Mouse (Mus musculus): Measurements from ENCODE around the gene Jpt1. TPM values are rescaled to one million over a fixed set of nuclear protein-coding genes. Genes with fewer than 3 reads are reported as not detected.

Gene Jpt1
- polyA plus RNA-seq, 1 experiment from 2014 or later, result 1,597 TPM

DNA sequence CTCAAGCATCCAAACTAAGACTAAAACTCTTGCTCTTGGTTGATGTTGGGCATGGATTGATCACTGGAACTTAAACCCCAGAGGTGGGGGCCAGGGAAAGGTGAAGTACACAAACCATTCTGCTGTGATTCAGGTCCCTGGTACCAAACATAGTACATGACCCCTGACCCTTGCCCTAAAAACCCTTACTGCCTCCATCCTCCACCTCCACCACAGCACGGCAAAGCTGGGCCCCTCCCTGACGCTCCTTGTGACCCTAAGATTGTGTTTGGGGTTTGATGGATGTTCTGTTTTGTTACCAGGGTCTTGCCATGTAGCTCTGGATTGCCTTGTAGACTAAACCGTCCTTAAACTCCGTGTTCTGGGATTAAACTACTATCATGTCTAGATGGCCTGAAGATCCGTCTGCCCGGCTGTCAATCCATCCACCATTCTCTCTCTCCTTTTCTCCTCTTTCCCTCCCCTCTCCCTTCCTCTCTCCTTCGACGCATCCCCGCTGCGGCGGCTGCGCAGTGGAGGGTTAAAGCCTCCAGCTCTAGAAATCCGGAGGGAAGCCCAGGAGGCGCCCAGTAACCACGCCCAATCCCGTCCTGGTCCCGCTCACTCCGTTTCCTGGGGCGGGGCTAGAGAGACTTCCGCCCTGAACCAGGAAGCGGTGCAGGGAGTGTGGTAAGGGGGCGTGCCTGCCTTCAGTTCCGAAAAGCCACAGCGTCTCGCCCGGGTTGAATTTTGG lies 39.0 kb downstream of the Jpt1 start, which contains the start of gene Armc7:
TSS of gene Armc7 (plus strand) at position 643 of the 733 bp plus-strand sequence.
- WGBS, result 2% methylated on average over 26 of the region's 26 CpGs
- peak within 1 kb of the TSS; percentile 93 for H3K4me3 ChIP-seq (ENCODE audit: low read depth, low read length)
- peak within 1 kb of the TSS; percentile 82 for H3K27ac ChIP-seq (ENCODE audit: low read length)
- ATAC-seq, result peak; percentile 97
- H3K9ac ChIP-seq (ENCODE audit: low read depth, low read length), result peak within 1 kb of the TSS; percentile 75
- H3K4me2 ChIP-seq (ENCODE audit: low read length), result peak within 1 kb of the TSS; percentile 96
- H3K4me1 ChIP-seq (ENCODE audit: control insufficient read depth, insufficient read depth, low read length), result peaks cover 27% of the 10 kb centered on the region
- H3K36me3 ChIP-seq (ENCODE audit: control insufficient read depth, insufficient read depth, low read length), result no peaks in the 10 kb centered on the region
- no peaks in the 10 kb centered on the region for H3K9me3 ChIP-seq (replicated peaks; ENCODE audit: control insufficient read depth, low read length, poor library complexity, severe bottlenecking)
- H3K27me3 ChIP-seq (ENCODE audit: control insufficient read depth, insufficient read depth, low read depth, low read length), result no peaks in the 10 kb centered on the region

GRCm38 (mm10) chr11:115473626-115474275 lies 40.4 kb downstream of the Jpt1 start:
- H3K9ac ChIP-seq (ENCODE audit: low read depth, low read length), result no peak overlapping the region
- H3K9me3 ChIP-seq (replicated peaks; ENCODE audit: control insufficient read depth, low read length, poor library complexity, severe bottlenecking), result no peaks in the 10 kb centered on the region
- H3K4me3 ChIP-seq (ENCODE audit: low read depth, low read length), result no peak overlapping the region
- H3K27ac ChIP-seq (ENCODE audit: low read length), result no peak overlapping the region
- H3K4me1 ChIP-seq (ENCODE audit: control insufficient read depth, insufficient read depth, low read length), result peaks cover 27% of the 10 kb centered on the region
- H3K4me2 ChIP-seq (ENCODE audit: low read length), result no peak overlapping the region
- no peaks in the 10 kb centered on the region for H3K27me3 ChIP-seq (ENCODE audit: control insufficient read depth, insufficient read depth, low read depth, low read length)
- ATAC-seq, result no peak; the same call in 1 of the 2 replicates
- WGBS, result 25% methylated on average over 15 of the region's 15 CpGs
- no peaks in the 10 kb centered on the region for H3K36me3 ChIP-seq (ENCODE audit: control insufficient read depth, insufficient read depth, low read length)

DNA sequence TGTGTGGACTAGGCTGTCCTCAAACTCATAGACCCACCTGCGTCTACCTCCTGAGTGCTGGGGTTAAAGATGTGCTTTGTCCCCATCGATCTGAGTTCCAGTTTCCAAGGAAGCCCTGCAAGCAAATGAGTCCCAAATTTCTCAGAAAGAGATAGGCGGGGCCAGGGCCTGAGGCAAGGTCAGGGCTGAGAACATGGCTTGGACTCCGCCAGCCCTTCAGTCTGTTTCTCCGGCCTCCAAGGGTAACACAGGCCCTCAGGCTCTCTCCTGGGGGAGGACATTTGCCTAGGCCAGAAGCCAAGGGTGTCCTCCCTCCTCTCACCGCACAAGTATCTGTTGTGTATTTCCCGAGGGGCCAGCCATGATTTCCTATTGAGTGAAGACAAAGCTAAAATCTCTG lies 42.0 kb downstream of the Jpt1 start:
- no peak overlapping the region for H3K9ac ChIP-seq (ENCODE audit: low read depth, low read length)
- no peak overlapping the region for H3K27ac ChIP-seq (ENCODE audit: low read length)
- H3K4me3 ChIP-seq (ENCODE audit: low read depth, low read length), result no peak overlapping the region
- peaks cover 24% of the 10 kb centered on the region for H3K4me1 ChIP-seq (ENCODE audit: control insufficient read depth, insufficient read depth, low read length)
- H3K9me3 ChIP-seq (replicated peaks; ENCODE audit: control insufficient read depth, low read length, poor library complexity, severe bottlenecking), result no peaks in the 10 kb centered on the region
- no peak overlapping the region for H3K4me2 ChIP-seq (ENCODE audit: low read length)
- H3K36me3 ChIP-seq (ENCODE audit: control insufficient read depth, insufficient read depth, low read length), result no peaks in the 10 kb centered on the region
- ATAC-seq, result no peak
- 85% methylated on average over 7 of the region's 7 CpGs for WGBS
- H3K27me3 ChIP-seq (ENCODE audit: control insufficient read depth, insufficient read depth, low read depth, low read length), result no peaks in the 10 kb centered on the region

DNA sequence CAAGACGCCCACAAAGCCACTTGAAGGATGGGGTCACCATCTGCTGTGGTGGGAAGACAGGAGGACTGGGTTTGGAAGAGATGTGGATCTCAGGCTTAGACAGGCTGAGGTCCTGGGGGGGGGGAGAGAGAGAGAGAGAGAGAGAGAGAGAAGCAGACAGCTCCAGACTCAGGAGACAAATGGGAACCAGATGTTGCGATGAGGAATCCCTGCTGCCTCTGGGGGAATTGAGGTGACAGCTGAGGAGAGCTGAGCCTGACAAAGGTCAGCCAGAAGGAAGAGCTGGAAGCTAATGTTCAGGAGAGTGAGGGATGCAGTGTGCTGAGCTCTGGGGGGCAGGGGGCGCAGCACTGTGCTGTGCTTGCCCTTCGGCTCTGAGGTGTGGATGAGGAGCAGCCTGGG lies 47.0 kb downstream of the Jpt1 start:
- Histone ChIP-seq H3K36me3 (ENCODE audit: control insufficient read depth, insufficient read depth, low read length) (no peaks in the 10 kb centered on the region), H3K9ac (ENCODE audit: low read depth, low read length) (0 out of 2 replicates have a peak overlapping the region, but pooled peaks have one; percentile 14), H3K4me3 (ENCODE audit: low read depth, low read length) (no peak overlapping the region), H3K4me1 (ENCODE audit: control insufficient read depth, insufficient read depth, low read length) (no peaks in the 10 kb centered on the region), H3K27ac (ENCODE audit: low read length) (no peak overlapping the region), H3K27me3 (ENCODE audit: control insufficient read depth, insufficient read depth, low read depth, low read length) (no peaks in the 10 kb centered on the region), H3K9me3 (replicated peaks; ENCODE audit: control insufficient read depth, low read length, poor library complexity, severe bottlenecking) (no peaks in the 10 kb centered on the region), H3K4me2 (ENCODE audit: low read length) (no peak overlapping the region)
- 52% methylated on average over 4 of the region's 4 CpGs for WGBS
- ATAC-seq, result no peak

GRCm38 (mm10) chr11:115464851-115465250 lies 49.3 kb downstream of the Jpt1 start:
- no peak overlapping the region for H3K4me2 ChIP-seq (ENCODE audit: low read length)
- no peak overlapping the region for H3K9ac ChIP-seq (ENCODE audit: low read depth, low read length)
- ATAC-seq, result no peak
- H3K9me3 ChIP-seq (replicated peaks; ENCODE audit: control insufficient read depth, low read length, poor library complexity, severe bottlenecking), result no peaks in the 10 kb centered on the region
- no peaks in the 10 kb centered on the region for H3K36me3 ChIP-seq (ENCODE audit: control insufficient read depth, insufficient read depth, low read length)
- no peak overlapping the region for H3K4me3 ChIP-seq (ENCODE audit: low read depth, low read length)
- H3K27me3 ChIP-seq (ENCODE audit: control insufficient read depth, insufficient read depth, low read depth, low read length), result no peaks in the 10 kb centered on the region
- WGBS, result 91% methylated on average over 8 of the region's 8 CpGs
- no peaks in the 10 kb centered on the region for H3K4me1 ChIP-seq (ENCODE audit: control insufficient read depth, insufficient read depth, low read length)
- H3K27ac ChIP-seq (ENCODE audit: low read length), result no peak overlapping the region

DNA sequence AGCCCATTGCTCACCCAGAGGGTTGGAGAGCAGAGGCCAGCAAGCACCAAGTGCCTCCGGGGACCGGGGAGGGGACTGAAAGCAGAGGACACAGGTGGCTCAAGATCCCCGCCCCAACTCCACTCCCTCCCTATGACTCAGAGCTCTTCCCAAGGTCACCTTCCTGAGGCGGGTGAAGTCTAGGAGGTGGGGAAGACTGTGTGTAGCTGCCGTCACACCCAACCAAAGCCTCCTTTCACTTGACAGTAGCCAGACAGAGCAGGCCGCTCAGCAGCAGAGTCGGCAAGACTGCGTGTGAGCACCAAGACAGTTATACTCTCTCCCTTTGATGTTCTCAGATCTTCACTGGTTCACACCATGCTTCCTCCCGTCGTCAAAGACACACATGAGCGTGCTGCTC lies 50.8 kb downstream of the Jpt1 start:
- no peak overlapping the region for H3K9ac ChIP-seq (ENCODE audit: low read depth, low read length)
- H3K27ac ChIP-seq (ENCODE audit: low read length), result no peak overlapping the region
- ATAC-seq, result no peak
- no peaks in the 10 kb centered on the region for H3K27me3 ChIP-seq (ENCODE audit: control insufficient read depth, insufficient read depth, low read depth, low read length)
- H3K4me1 ChIP-seq (ENCODE audit: control insufficient read depth, insufficient read depth, low read length), result no peaks in the 10 kb centered on the region
- no peak overlapping the region for H3K4me3 ChIP-seq (ENCODE audit: low read depth, low read length)
- no peaks in the 10 kb centered on the region for H3K9me3 ChIP-seq (replicated peaks; ENCODE audit: control insufficient read depth, low read length, poor library complexity, severe bottlenecking)
- no peaks in the 10 kb centered on the region for H3K36me3 ChIP-seq (ENCODE audit: control insufficient read depth, insufficient read depth, low read length)
- 75% methylated on average over 10 of the region's 11 CpGs for WGBS
- no peak overlapping the region for H3K4me2 ChIP-seq (ENCODE audit: low read length)

- no peak within 1 kb of the TSS for H3K9ac ChIP-seq (ENCODE audit: low read depth, low read length)
- ATAC-seq, result no peak
- no peaks in the 10 kb centered on the region for H3K36me3 ChIP-seq (ENCODE audit: control insufficient read depth, insufficient read depth, low read length)
Observed at GRCm38 (mm10) chr11:115462243-115462891, 51.8 kb downstream of the Jpt1 start, which contains the start of gene Slc16a5. TSS of gene Slc16a5 (plus strand) at chr11:115462474.

DNA sequence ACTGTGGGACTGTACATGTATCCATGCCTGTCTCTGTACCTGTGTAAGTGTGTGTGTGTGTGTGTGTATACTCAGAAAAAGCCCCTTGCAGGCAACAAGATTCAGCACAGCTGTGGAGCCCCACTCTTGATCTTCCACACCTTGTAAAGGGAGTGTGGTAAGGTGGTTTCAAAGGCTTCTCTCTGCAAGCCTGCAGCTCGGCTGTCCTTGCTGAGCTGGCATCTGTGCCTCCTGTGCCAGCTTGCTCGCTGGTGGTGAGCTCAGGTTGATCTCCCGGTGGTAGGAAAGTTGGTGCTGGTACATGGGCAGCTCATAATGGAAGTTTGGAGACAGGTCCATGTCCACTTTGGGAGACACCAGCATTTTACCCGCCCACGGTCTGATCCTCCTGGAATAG lies 52.3 kb downstream of the Jpt1 start:
- H3K27me3 ChIP-seq (ENCODE audit: control insufficient read depth, insufficient read depth, low read depth, low read length), result no peaks in the 10 kb centered on the region
- no peak overlapping the region for H3K27ac ChIP-seq (ENCODE audit: low read length)
- H3K4me1 ChIP-seq (ENCODE audit: control insufficient read depth, insufficient read depth, low read length), result no peaks in the 10 kb centered on the region
- H3K9me3 ChIP-seq (replicated peaks; ENCODE audit: control insufficient read depth, low read length, poor library complexity, severe bottlenecking), result no peaks in the 10 kb centered on the region
- H3K4me2 ChIP-seq (ENCODE audit: low read length), result no peak overlapping the region
- WGBS, result 74% methylated on average over 5 of the region's 5 CpGs
- no peak overlapping the region for H3K4me3 ChIP-seq (ENCODE audit: low read depth, low read length)
- no peak for ATAC-seq
- H3K36me3 ChIP-seq (ENCODE audit: control insufficient read depth, insufficient read depth, low read length), result no peaks in the 10 kb centered on the region
- H3K9ac ChIP-seq (ENCODE audit: low read depth, low read length), result no peak overlapping the region

More at GRCm38 (mm10) chr11:115462243-115462891, 51.8 kb downstream of the Jpt1 start, which contains the start of gene Slc16a5:
- H3K4me2 ChIP-seq (ENCODE audit: low read length), result no peak within 1 kb of the TSS
- H3K4me1 ChIP-seq (ENCODE audit: control insufficient read depth, insufficient read depth, low read length), result no peaks in the 10 kb centered on the region
- no peaks in the 10 kb centered on the region for H3K9me3 ChIP-seq (replicated peaks; ENCODE audit: control insufficient read depth, low read length, poor library complexity, severe bottlenecking)
- WGBS, result 79% methylated on average over 16 of the region's 16 CpGs
- no peak within 1 kb of the TSS for H3K27ac ChIP-seq (ENCODE audit: low read length)
- no peak within 1 kb of the TSS for H3K4me3 ChIP-seq (ENCODE audit: low read depth, low read length)
- no peaks in the 10 kb centered on the region for H3K27me3 ChIP-seq (ENCODE audit: control insufficient read depth, insufficient read depth, low read depth, low read length)

DNA sequence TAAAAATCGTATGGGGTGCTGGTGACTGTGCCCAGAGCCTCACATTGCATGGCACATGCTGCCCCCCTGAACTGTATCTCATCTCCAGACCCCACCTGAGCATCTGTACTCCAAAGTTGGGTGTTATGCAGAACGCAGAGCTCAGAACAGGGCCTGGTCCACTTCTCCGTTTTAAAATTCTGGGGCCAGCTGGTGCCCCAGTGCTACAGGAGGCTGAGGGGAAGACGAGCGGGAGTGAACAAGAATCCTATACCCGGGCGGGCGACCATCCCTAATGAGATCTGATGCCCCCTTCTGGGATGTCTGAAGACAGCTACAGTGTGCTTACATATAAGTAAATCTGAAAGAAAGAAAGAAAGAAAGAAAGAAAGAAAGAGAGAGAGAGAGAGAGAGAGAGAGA lies 53.2 kb downstream of the Jpt1 start:
- 15% methylated on average over 8 of the region's 8 CpGs for WGBS
- ATAC-seq, result no peak

More for the DNA sequence above, 53.2 kb downstream of the Jpt1 start:
- Histone ChIP-seq H3K4me3 (ENCODE audit: low read depth, low read length) (no peak overlapping the region), H3K9ac (ENCODE audit: low read depth, low read length) (no peak overlapping the region), H3K36me3 (ENCODE audit: control insufficient read depth, insufficient read depth, low read length) (no peaks in the 10 kb centered on the region), H3K27me3 (ENCODE audit: control insufficient read depth, insufficient read depth, low read depth, low read length) (no peaks in the 10 kb centered on the region), H3K4me1 (ENCODE audit: control insufficient read depth, insufficient read depth, low read length) (no peaks in the 10 kb centered on the region), H3K4me2 (ENCODE audit: low read length) (no peak overlapping the region), H3K9me3 (replicated peaks; ENCODE audit: control insufficient read depth, low read length, poor library complexity, severe bottlenecking) (no peaks in the 10 kb centered on the region), H3K27ac (ENCODE audit: low read length) (no peak overlapping the region)

Data from midbrain, embryonic 16.5 days (tissue).